Mouse (Mus musculus) kidney, postnatal 25 days (tissue): Measurements from ENCODE around the gene Nsfl1c.
"Not testable (repeated sequence)": the region's sequence is repeated elsewhere in the genome, so short reads cannot be mapped to it uniquely, and the experiment has no call there.

Source experiments
- DNase-seq, 2 experiments: peaks; one replicate each; pipeline ENCODE4 v3.0.0; 2021; ENCODE audit warnings: mixed read lengths in 2 of 2

Nsfl1c gene

DNA sequence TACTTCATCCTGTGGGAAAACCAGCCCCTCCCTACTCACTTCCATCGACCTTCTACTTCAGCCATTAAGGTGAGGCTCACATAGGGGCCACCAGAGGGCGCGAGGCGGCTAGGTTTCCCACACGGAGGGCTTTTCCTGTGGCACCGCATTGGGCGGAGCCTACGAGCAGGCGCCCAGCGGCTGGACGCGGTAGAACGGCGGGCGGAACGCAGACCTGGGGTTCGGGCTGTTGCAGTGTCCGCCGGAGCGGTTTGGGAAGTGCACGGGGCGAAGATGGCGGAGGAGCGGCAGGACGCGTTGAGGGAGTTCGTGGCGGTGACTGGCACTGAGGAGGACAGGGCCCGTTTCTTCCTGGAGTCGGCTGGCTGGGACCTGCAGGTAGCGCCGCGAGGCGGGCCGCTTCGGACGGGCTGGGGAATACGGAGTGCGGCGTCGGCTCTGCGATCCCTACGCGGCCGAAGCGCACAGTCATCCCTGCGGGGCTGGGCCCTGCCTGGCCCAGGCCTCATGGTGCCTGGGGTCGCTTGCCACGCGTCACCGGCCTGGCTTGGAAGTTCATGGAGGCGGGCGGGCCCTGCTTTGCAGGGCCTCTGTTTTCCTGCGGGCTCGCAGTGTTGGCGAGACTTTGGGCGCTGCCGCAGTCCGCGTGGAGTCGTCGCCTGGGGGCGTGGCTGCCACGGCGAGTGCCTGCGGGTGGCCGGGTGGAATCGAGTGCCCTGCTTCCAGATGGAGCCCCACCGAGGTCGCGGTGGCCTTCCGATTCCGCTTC, at the start of gene Nsfl1c:
TSS of gene Nsfl1c (plus strand) at position 148 of the 769 bp plus-strand sequence.
- peak; percentile 96 to 97 for DNase-seq

DNA sequence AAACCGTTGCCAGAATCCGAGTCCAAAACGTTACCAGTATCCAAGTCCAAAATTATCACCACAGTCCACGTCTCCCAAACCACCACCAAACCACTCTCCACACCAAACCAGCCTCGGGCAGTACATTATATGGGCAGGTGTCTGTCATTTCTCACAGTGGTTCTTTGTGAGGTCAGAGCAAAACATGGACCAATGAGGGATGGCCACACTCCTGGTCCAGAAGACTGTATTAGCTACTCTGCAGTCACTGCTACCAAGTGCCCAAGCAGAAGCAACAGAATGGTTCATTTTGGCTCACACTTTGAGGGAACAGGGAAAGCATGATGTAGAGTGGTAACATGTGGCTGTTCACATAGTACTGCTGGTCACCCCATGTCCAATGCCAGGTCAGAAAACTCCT, 17.9 kb upstream of the Nsfl1c start, which contains the start of gene 4921509C19Rik:
TSS of gene 4921509C19Rik (minus strand) at position 101 of the 400 bp plus-strand sequence.
- not testable (repeated sequence) for DNase-seq

DNA sequence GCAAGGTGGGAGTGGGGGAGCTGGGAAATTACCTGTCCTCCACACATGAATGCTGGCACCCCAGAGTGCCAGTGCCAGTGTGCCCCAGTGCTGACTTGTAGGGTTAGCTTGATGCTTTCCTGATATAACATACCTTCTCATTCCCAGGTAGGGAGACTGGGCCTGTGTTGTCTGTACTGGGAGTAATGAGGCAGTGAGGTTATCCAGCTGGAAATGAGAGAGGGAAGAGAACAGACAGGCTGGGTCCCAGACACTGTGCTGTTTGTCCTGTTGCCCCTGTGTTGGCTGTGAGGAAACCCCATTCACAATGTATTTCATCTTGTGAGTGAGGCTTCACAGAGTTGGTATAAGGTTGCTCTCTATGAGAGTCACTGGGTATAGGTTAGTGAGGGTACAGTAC, 7.5 kb upstream of the Nsfl1c start:
- DNase-seq: no peak

DNA sequence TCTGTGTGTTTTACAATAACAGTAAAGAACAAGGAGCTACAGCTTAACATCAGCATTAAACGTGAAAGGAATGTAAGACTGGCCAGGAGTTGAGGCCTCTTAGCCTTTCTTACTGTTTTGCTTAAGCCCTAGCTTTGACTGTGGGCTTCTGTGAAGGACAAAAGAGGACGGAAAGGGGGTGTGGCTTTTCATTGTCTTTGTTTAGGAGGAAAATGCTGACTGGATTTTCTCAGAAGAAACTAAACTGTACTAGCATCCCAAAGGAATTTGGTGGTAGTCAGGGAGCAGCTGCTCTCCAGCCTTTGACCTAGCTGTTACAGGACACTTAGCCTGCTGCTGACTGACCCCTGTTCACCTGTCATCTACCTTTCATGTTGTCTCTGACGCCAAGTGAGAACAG, 4.4 kb downstream of the Nsfl1c start:
- no peak for DNase-seq

DNA sequence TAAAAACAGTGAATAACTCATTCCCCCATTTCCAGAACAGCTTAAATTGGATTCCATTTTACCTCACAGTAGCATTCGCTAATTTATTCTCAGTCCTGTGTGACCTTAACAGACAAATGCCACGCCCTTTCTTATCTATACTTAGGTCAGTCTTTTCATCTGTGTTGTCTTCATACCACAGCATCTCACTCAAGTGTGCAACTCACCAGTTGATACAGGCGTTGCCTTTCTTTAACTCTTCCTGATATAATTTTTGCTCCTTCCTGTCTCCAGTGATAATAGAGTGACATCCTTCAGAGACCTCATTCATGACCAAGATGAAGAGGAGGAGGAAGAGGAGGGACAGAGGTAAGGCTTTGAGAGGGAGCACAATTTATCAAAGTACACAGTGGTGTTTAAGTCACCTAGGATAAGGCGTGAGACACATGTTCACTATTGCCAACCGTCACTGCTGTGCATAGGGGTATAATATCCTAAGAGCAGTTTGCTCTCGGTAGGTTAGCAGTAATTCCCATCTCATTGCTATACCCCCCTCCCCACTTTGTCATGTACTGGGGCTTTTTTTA, 6.5 kb downstream of the Nsfl1c start:
- no peak for DNase-seq

DNA sequence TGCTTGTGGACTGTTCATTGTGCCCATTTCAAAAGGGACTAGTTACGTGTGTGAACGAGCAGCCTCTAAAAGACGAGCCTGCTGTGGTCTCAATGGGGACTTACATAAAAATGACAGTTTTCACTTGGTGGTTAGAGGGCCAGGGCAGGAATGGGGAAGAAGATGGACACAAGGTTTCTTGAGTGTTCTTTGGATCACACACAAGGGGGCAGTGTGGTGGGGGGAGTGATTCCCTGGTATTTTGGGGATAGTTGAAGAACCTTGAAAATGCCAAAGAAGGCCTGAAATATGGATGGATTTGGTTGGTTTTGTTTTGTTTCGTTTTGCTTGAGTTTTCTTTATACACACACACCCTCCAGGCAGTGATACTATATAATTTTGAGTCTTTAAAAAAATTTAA, 10.2 kb downstream of the Nsfl1c start:
- DNase-seq: no peak

DNA sequence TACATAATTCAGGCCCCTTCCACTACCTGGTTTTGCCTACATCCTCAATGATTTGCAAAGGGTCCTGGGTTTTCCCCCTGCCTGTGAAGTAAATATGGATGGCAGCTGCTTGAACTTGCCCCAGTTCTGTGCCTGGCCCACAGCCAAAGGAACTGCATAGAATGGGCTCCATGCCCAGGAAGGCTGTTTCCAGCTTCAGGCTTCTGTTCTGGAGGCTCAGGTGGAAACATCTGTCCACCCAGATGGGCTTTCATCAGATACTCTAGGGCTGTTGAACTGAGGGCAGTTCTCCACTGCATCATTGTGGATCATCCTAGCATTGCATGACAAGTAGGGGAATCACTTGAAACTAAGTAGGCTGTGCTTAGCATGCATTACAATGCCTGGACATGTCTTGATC, 18.2 kb downstream of the Nsfl1c start:
- DNase-seq: peak; percentile 79 to 80

DNA sequence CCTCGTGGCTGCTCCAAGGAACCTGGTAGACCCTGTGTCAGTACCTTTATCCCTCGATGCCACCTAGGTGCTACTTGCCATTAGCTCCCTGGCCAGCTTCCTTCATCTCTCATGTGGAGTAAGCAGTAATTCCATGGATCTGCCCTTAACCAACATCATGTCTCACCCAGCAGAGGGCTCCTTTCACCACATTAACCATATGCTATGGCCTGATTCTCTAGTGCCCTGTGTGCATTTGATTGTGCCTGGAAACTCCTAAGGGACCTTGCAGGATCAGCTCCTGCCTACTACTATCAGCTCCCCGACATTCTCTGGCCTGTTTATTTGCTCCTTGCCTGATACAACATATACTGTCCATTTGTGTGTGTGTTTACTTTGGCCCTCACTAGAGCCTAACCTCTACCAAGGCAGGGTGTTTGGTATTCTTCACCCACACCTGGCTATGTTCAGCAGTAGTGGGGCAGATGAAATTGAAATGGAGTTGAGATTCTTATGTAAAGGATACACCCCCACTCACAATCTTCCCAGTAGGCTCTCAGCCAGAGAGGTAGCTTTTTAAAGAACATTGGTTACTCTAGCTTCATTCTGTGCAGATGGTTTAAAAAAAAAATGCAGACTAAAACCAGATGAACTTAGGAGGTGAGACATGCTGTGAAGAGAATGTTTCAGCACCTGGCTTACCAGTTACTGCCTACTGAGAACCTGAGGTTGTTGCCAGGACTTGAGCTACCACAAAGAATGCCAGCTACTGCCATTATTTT, 19.7 kb downstream of the Nsfl1c start:
- no peak for DNase-seq

DNA sequence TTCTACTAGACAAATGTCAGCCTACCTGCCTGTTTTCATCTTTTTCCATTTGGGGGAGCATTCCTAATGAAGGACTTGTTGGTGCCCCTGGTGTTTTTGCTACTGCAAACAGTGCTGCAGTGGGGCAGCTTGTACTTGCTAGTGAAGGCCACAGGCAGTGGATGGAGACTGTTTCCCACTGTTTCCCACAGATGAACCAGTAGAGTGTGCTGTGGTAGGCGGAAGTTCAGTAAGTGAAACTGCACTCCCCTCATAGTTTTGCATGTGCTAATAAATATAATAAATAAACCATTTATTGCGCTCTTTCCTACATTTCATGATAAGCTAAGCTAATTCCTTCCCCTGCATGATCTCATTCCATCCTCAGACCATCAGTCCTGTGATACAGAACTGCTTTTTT, 25.0 kb downstream of the Nsfl1c start:
- no peak for DNase-seq

DNA sequence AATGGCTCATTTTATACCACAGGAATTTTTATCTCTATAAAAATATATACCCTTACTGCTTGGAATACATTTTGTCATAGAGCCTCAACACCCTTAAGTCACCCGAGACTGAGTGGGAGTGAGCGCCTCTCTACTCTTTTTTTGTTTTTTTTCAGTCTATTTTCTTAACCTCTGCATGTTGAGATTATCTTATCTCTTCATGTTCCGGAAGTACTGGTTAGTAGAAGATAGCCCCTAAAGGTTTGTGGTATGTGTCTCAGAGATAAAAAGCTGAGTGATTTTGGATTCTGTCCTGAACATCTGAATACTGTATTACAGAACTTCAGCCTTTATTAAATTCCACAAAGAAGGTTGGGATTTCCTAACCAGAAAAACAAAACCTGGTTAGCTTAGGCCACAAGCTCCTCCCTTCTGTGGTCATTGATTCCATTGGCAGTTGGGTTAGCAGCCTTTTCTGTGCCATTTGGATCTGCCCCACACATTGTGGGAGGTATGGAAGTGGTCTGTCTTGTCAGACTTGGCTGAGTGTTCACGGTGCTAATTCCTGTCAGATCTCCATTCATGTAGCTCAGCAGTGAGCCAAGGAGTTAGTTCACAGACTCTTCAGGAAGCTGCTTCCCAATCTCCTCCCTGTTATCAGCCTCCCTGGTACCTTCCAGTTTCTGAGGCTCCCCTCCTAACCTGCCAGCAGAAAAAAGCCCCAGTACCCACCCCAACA, 30.5 kb downstream of the Nsfl1c start:
- no peak for DNase-seq

DNA sequence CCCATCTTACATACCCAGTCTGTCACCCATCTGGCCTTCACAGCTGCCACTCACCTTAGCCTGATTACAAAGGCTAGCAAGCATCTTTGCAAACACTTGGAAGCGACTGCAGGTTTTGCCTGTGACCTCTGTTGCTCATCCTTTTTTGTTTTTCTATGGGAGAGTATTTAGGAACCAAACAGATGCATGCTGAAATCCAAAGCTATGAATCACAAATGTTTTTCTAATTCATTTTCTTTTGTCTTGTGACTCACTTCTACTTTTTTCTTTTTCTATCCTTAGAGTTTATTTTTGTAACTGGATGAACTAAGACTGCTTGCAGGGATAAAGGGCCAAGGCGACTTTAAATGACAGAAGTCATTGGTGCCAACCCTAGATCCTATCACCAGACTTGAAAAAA, 31.5 kb downstream of the Nsfl1c start:
- no peak for DNase-seq

DNA sequence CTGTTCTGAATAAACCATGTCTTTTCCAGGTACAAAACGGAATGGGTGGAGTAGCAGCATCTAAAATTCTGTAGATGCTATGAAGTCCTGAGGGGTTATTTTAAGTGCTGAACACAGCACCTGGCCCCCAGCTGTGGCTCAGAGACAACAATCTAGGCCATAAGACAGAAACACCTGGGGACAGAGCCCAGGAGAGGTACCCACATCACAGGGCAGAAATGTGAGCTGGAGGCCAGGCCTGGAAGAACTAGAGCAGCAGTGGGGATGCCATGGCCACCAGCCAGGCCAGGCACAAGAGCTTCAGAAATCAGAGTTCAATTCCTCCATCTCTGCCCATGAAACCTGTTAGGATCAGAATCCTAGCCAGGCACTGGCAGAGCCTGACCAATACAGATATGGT, 34.1 kb downstream of the Nsfl1c start:
- DNase-seq: no peak

DNA sequence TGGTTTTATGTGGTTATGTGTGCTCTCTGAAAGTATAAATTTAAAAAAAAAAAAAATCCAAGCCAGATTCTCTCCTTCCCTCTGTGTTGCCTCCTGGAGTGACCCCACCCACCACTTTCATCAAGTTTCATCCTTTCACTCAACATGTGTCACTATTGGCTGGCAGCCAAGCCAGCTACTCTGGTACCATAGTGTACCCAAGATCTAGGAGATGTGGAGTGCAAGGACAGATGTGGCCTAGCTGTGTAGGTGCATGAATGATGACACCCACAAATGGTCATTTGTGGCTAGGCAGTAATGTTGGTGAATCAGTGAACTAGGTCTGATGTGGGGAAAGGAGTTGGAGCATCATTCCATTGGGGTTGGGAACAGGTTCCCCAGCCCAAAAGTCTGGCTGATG, 35.2 kb downstream of the Nsfl1c start:
- no peak for DNase-seq

DNA sequence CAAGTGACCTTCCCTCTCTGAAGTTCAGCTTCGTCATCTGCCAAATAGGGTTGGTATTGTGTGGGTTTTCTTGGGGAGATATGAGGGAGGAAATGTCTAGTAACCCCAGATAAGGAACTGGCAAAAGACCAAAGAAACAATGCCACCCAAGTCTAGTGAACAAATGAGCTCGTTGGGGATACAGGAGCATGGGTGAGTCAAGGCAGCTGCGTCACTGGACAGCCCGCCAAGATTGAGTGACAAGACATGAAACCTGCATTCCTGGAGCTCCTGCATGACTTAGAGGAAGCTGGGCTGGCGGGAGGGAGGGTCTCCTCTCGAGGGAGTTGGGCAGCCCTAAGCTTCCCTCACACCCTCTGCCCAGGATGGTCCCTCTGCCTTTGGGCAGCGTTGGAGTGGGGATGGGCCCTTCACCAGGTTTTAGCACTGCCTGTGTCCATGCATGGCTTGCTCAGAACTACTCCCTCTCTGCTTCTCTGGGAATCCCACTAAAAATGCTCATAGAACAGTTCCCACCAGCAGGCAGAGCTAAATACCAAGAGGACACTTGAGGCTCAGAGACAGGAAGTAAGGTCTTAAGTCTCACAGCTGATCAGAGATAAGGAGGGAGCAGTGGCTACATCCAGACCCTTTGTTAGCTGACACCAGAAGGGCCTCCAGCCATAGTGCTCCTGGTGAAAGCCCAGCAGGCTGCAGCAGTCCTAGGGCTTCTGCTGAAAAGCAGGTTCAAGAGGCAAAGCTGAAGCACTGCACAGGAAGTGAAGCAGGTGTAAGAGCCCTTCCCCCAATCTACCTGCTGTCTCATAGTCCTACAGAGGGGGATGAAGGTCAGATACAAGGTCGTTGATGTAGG, 36.6 kb downstream of the Nsfl1c start:
- DNase-seq: no peak

DNA sequence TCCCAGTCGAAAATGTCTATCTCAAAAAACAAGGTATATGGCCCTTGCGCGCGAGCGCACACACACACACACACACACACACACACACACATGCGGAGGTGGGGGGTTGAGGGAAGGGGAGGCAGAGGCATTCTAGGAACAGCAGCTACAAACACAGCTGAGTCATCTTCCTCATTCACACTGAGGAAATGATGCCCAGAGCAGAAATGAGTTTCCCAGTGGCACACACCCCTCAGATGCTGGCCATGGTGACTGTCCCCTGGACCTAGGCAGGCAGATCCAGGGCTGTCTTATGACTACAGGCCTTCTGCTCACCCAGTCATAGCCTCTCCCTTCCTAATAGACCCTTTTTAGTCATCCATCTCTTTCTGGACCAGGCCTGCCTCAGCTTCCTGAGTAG, 39.6 kb downstream of the Nsfl1c start:
- no peak for DNase-seq

DNA sequence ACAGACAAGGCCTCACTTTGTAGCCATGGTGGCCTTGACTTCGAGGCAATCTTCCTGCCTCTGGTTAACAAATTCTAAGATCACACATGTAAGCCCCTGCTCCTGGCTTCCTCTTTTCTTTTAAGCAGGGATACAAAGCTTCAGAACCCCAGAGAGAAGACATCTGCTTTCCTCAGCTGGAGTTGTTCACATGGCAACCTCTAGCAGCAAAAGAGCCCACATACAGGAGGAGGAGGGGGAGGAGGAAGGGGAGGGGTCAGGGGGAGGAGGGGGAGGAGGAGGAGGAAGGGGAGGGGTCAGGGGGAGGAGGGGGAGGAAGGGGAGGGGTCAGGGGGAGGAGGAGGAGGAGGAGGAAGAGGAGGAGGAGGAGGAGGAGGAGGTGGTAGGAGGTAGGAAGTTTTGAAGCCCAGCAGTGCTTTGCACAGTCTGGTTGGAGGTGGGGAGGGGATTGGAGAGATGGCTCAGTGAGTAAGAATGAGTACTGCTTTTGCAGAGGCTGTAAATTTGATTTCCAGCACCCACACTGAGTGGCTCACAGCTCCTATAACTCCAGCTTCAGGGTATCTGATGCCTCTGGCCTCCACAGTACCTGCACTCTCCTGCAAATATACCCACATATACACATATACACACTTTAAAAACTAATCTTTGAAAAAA, 42.1 kb downstream of the Nsfl1c start:
- no peak for DNase-seq

DNA sequence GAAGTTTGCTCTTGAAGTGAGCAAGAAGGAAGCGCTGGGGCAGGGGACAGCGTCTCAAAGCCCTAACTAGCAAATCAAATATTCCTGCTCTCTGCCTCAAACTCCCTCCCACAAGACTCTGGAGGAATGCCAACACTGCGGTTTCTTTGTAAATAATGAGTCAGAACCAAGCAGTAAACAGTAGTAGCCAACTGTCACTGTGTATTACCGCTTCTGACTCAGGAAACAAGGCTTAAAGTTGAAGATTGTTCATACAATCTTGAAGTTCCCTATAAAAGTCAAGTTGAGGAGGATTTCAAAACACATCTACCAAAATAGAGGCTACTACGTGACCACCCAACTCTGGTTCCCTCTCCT, 42.6 kb downstream of the Nsfl1c start:
- DNase-seq: peak; percentile 59 to 77

DNA sequence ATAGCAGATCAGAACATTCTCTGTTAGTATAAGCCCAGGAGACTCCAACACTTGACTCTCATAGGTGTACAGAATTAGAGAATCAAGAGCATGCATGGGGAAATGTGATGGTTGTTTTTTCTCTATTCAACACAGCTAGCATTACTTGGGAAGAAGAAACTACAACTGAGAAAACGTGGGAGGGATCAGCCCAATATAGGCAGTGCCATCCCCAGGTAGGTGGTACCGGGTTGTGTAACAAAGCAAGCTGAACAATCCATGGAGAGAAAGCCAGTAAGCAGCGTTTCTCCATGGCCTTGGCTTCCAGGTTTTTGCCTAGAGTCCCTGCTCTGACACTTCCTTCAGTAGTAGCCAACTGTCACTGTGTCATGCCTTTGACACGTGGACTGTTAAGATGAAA, 44.7 kb downstream of the Nsfl1c start:
- no peak for DNase-seq

DNA sequence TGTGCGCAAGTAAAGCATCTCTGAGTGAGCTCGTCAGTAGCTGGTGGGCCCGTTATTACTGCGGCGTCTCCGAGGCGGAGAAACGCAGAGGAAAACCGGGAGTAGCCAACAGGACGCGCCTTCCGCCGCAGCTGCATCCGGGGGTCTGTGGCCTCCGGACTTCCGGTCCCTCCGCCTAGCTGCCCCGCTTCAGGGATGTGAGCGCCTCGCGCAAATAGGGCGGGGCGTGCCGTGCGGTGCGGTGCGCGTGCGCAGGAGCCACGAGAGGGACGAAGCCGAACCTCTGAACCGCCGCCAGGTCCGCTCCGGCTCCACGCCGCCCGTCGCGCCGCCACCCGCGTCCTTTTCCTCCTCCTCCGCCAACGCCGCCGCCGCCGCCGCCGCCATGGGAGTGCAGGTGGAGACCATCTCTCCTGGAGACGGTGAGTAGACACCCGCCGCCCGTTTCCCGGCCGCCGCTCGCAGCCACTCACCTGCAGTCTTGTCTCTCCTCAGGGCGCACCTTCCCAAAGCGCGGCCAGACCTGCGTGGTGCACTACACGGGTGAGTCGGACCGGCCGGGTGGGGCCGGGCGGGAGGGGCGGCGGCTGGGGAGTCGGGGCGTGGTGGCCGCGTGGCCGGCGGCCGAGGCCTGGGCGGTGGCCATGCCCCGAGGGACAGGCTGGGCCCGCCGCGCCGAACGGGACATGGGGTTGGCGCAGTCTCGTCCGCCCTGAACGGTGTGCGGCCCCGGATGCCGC, 48.5 kb downstream of the Nsfl1c start, which contains the start of gene Fkbp1a:
TSS of gene Fkbp1a (plus strand) at position 161 of the 740 bp plus-strand sequence.
- peak; percentile 98 to 99 for DNase-seq

DNA sequence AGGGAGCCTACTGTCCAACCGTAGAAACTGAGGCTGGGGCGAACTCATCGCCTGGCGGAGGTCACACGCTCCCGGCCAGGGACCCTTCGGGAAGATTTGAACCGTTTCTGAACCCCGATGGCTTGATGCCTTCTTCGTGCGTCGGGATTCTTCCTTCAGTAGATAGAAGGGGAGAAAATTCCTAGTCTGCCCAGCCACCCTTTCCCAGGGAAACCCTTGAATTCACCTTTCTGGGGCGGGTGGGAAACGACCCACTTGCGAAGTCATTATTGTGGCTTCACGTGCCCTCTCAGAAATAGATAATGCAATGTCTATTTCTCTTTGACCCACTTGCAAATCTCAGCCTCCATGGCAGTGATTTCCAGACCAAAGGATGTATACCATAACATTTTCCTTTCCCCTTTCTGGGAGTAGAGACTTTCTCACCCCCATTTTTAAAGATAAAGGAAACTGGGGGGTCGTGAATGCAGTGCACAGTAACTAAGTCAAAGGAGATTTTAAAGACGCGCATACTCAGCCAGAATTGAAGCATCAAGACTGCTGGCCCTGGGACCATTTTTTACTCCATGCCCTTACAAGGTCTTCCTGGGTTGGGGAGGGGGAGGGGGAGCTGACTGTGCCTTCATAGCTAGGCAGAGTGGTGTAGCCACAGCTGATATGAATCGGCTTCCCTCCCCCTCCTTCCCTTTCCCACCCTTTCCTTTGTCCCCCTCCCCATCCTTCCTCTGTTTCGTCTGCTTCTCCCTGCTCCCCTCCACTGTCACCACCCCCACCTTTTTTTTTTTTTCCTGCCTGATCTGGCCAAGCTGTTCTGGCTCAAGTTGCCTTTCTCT, 49.3 kb downstream of the Nsfl1c start:
- DNase-seq: peak; percentile 79 to 83
